Mouse (Mus musculus) lung, embryonic 14.5 days (tissue): ENCODE measurements around the gene Igfbp7. TPM values are rescaled to one million over a fixed set of nuclear protein-coding genes. Genes with fewer than 3 reads are reported as not detected.
A peak's percentile ranks its signal among the peaks of the same experiment; 100 is the strongest.

Experiments
- ATAC-seq: fragments of 200-750 bp; cut with Nextera tagmentation; 2 replicates; pipeline ENCODE4 v1.8.0; 2017; ENCODE audit warnings: mild to moderate bottlenecking, moderate TSS enrichment, moderate library complexity; ENCODE audit not compliant: insufficient read depth
- DNase-seq: peaks from one replicate; pipeline ENCODE4 v3.0.0-alpha.2; 2015
- H3K27ac ChIP-seq: fragments of 300-500 bp; sonication (generic); 2 replicates; pipeline ENCODE4 v1.5.1; 2014; ENCODE audit warnings: low read depth, mild to moderate bottlenecking, moderate library complexity
- H3K27me3 ChIP-seq: fragments of 300-500 bp; sonication (generic); 2 replicates; pipeline ENCODE4 v1.6.1; 2014; ENCODE audit warnings: low read length, control low read depth; ENCODE audit not compliant: insufficient read depth
- H3K36me3 ChIP-seq: fragments of 300-500 bp; sonication (generic); 2 replicates; pipeline ENCODE4 v1.6.1; 2014; ENCODE audit warnings: control low read depth; ENCODE audit not compliant: insufficient read depth
- H3K4me1 ChIP-seq: fragments of 300-500 bp; sonication (generic); 2 replicates; pipeline ENCODE4 v1.6.1; 2014; ENCODE audit warnings: antibody characterized with exemption, control low read depth; ENCODE audit not compliant: insufficient read depth
- H3K4me2 ChIP-seq: fragments of 300-500 bp; sonication (generic); 2 replicates; pipeline ENCODE4 v1.6.1; 2014; ENCODE audit warnings: mild to moderate bottlenecking
- H3K4me3 ChIP-seq: fragments of 300-500 bp; sonication (generic); 2 replicates; pipeline ENCODE4 v1.5.1; 2014; ENCODE audit warnings: low read depth, low read length
- H3K9ac ChIP-seq: fragments of 300-500 bp; sonication (generic); 2 replicates; pipeline ENCODE4 v1.6.1; 2014
- H3K9me3 ChIP-seq: fragments of 300-500 bp; sonication (generic); 2 replicates; pipeline ENCODE4 v1.6.1; 2016; ENCODE audit warnings: low read depth, low read length, control low read depth
- CTCF ChIP-seq: IDR thresholded peaks from 2 replicates; pipeline ENCODE4 v1.5.1; 2016; ENCODE audit warnings: antibody characterized with exemption, low read depth
- WGBS: fragments of 180-500 bp; shearing (Covaris S2); extraction: QIAGEN DNeasy Blood & Tissue Kit; methylation state at CpG from one replicate; pipeline ENCODE4 v1.1.7; 2014; 5-methylcytosine and 5-hydroxymethylcytosine counted together
- polyA plus RNA-seq: library from polyadenylated mRNA; unstranded; fragments of >200 nt; fragmentation: Nextera tagmentation; extraction: Ambion mirVana; gene quantifications from 2 replicates; pipeline ENCODE4 v1.2.1, GENCODE M21; 2014

Gene Igfbp7
- polyA plus RNA-seq, 1 experiment from 2014 or later, result 35.1 TPM

DNA sequence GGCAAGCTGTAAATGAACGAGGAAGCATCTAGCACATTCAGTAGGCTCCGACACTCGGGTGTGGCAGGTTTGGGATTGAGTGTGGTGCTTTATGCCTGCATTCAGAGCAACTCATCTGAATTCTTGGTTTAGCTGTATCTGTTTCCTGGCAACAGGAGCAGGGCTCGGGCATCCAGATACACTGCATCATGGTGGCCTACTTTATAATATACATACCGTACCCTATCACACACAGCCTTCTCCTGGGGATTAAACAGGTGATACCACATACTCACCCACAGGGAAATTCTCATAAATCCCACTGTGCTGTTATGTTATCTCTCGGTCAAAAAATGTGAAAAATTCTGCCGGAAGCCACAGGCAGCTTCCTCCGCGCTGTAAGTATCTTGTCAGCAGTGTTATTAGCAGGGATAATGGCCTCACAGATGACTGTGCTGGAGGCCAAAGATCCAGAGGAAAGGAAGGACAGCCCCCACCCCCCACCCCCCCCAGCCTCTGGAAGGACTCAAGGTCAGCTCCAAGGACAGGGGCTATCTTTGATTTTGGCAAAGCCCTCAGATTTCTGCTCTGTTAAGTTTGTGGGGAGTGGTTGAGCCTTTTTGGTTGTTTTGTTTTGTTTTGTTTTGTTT lies 13.7 kb downstream of the Igfbp7 start:
- DNase-seq, result no peak
- H3K9ac ChIP-seq, result no peak overlapping the region
- H3K27me3 ChIP-seq, result no peaks in the 10 kb centered on the region
- ATAC-seq, result no peak
- H3K9me3 ChIP-seq, result no peaks in the 10 kb centered on the region
- WGBS, result 59% methylated on average over 9 of the region's 9 CpGs
- H3K27ac ChIP-seq, result no peak overlapping the region
- H3K4me3 ChIP-seq, result no peak overlapping the region
- H3K4me2 ChIP-seq, result no peak overlapping the region
- H3K36me3 ChIP-seq, result no peaks in the 10 kb centered on the region
- H3K4me1 ChIP-seq, result peaks cover 2% of the 10 kb centered on the region; the same call in 1 of the 2 replicates
- no peak for TF ChIP-seq CTCF

- DNase-seq (no peak), ATAC-seq (no peak)
- TF ChIP-seq CTCF, result no peak
- H3K9me3 ChIP-seq, result no peaks in the 10 kb centered on the region
- no peak overlapping the region for H3K4me2 ChIP-seq
- H3K4me3 ChIP-seq, result no peak overlapping the region
- H3K9ac ChIP-seq, result no peak overlapping the region
- H3K36me3 ChIP-seq, result no peaks in the 10 kb centered on the region
- no peaks in the 10 kb centered on the region for H3K4me1 ChIP-seq
- WGBS, result 83% methylated on average over 10 of the region's 10 CpGs
- no peaks in the 10 kb centered on the region for H3K27me3 ChIP-seq
- no peak overlapping the region for H3K27ac ChIP-seq
Measured at GRCm38 (mm10) chr5:77393094-77393619, 14.7 kb downstream of the Igfbp7 start.

- Histone ChIP-seq H3K27me3 (no peaks in the 10 kb centered on the region), H3K9ac (no peak overlapping the region), H3K9me3 (no peaks in the 10 kb centered on the region), H3K4me1 (no peaks in the 10 kb centered on the region), H3K36me3 (no peaks in the 10 kb centered on the region), H3K4me3 (no peak overlapping the region), H3K4me2 (no peak overlapping the region), H3K27ac (no peak overlapping the region)
- no peak for TF ChIP-seq CTCF
- 80% methylated on average over 2 of the region's 2 CpGs for WGBS
- DNase-seq (no peak), ATAC-seq (no peak)
Measured at GRCm38 (mm10) chr5:77390272-77390671, 17.6 kb downstream of the Igfbp7 start.

DNA sequence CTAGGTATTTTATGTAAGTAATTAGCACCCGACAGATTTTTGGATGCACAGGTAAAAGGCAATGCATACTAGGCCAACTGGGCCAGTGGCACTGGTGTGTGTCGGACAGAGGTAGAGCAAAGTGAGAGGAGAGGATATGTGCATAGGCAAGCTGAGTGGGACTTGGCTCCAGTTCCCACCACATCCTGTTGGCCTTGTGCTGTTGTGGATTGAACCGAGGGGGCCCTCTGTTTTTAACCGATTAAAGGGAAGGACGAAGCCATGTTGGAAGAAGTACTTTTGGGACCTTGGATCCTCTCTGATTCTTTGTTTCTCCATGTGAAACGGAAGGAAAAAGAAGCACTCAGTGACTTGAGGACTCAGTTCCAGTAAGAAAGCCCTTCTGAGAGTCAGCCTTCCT lies 19.5 kb downstream of the Igfbp7 start:
- Histone ChIP-seq H3K4me1 (peaks cover 7% of the 10 kb centered on the region), H3K4me3 (no peak overlapping the region), H3K27ac (no peak overlapping the region), H3K4me2 (no peak overlapping the region), H3K27me3 (no peaks in the 10 kb centered on the region), H3K9me3 (no peaks in the 10 kb centered on the region), H3K36me3 (no peaks in the 10 kb centered on the region), H3K9ac (no peak overlapping the region)
- ATAC-seq, result no peak
- no peak for DNase-seq
- no peak for TF ChIP-seq CTCF
- WGBS, result 75% methylated on average over 6 of the region's 6 CpGs

DNA sequence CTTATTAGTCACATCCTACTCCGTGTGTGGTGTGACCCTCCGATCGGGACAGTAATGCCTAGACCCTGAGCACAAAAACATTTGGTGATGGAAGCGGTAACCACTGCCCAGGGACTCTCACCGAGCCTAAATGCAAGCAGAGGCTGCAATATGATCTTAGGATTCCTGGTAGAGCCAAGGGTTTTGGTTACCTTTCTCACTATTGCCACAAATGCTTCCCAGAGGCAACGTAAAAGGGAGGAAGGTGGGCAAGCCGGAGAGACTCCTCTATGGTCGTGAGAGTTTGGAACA lies 20.5 kb downstream of the Igfbp7 start:
- Histone ChIP-seq H3K9ac (no peak overlapping the region), H3K4me1 (peaks cover 7% of the 10 kb centered on the region), H3K27me3 (no peaks in the 10 kb centered on the region), H3K27ac (no peak overlapping the region), H3K4me3 (no peak overlapping the region), H3K36me3 (no peaks in the 10 kb centered on the region), H3K4me2 (no peak overlapping the region), H3K9me3 (no peaks in the 10 kb centered on the region)
- 55% methylated on average over 8 of the region's 8 CpGs for WGBS
- ATAC-seq (no peak), DNase-seq (no peak)
- no peak for TF ChIP-seq CTCF

DNA sequence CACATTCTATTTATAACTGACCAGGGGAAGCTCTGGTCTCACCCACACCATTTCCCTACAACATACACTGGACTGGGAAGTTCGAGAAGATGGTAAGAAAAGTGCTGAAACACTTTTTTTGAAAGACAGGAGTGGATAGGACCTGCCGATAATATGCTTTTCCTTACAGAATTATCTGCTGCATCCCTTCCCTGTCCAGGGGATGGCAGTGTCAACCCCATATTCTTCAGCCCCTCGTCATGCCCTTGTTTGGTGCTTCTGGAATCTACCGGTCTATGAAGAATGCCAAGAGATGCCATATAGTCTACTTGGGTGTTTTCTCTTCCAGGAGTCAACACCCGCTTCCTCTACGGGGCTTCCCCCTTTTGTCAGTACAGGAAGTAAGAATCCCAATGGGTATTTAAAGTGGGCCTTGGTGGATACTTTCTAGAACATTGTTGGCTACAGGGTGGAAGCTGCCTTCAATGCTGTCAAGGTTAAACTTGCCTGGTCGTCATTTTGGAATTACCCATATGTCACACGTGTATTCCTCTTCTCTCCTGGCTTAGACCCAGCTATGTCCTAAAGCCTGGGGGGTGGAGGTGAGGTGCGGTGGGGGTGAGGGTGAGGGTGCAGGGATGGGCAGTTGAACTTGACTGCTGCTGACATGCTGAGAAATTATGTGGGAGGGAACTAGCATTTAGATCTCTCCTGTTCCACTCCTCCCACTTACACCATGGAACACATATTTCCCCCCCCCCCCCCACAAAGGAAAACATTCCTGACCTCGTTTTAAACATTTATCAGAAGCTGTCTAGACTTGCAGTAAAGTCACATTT lies 21.0 kb downstream of the Igfbp7 start:
- Histone ChIP-seq H3K27ac (no peak overlapping the region), H3K36me3 (no peaks in the 10 kb centered on the region), H3K9me3 (no peaks in the 10 kb centered on the region), H3K27me3 (no peaks in the 10 kb centered on the region), H3K9ac (no peak overlapping the region), H3K4me2 (no peak overlapping the region), H3K4me3 (no peak overlapping the region), H3K4me1 (peaks cover 7% of the 10 kb centered on the region)
- DNase-seq, result no peak
- TF ChIP-seq CTCF, result no peak
- peak; percentile 33; the same call in 1 of the 2 replicates for ATAC-seq
- WGBS, result 51% methylated on average over 10 of the region's 10 CpGs

GRCm38 (mm10) chr5:77385900-77386595 lies 21.8 kb downstream of the Igfbp7 start:
- TF ChIP-seq CTCF, result no peak
- 67% methylated on average over 6 of the region's 6 CpGs for WGBS
- peaks cover 7% of the 10 kb centered on the region for H3K4me1 ChIP-seq

More at GRCm38 (mm10) chr5:77385900-77386595, 21.8 kb downstream of the Igfbp7 start:
- no peak for ATAC-seq
- no peak overlapping the region for H3K9ac ChIP-seq
- DNase-seq, result no peak
- no peak overlapping the region for H3K27ac ChIP-seq
- no peaks in the 10 kb centered on the region for H3K36me3 ChIP-seq
- no peaks in the 10 kb centered on the region for H3K9me3 ChIP-seq
- no peak overlapping the region for H3K4me3 ChIP-seq
- no peaks in the 10 kb centered on the region for H3K27me3 ChIP-seq
- H3K4me2 ChIP-seq, result no peak overlapping the region
